Mouse (Mus musculus): Measurements from ENCODE around the gene Slc26a6. TPM values are rescaled to one million over a fixed set of nuclear protein-coding genes. Genes with fewer than 3 reads are reported as not detected.

Slc26a6 gene
- polyA plus RNA-seq, 1 experiment, result 0.26 TPM

GRCm38 (mm10) chr9:108815557-108815956 lies 37.5 kb upstream of the Slc26a6 start:
- no peaks in the 10 kb centered on the region for H3K4me1 ChIP-seq (ENCODE audit: control insufficient read depth)
- no peak overlapping the region for H3K4me3 ChIP-seq (replicated peaks)
- H3K9me3 ChIP-seq (ENCODE audit: control insufficient read depth, low read length), result no peaks in the 10 kb centered on the region
- no peak for TF ChIP-seq GATA1 (IDR thresholded peaks at IDR 0.05; ENCODE audit: low read length)
- TF ChIP-seq TAL1 (IDR thresholded peaks at IDR 0.05; ENCODE audit: low read length), result no peak
- H3K27me3 ChIP-seq (ENCODE audit: control insufficient read depth), result peaks cover 3% of the 10 kb centered on the region; the same call in 1 of the 2 replicates
- peaks cover 56% of the 10 kb centered on the region for H3K36me3 ChIP-seq (ENCODE audit: control insufficient read depth)

- Histone ChIP-seq H3K4me3 (replicated peaks) (no peak overlapping the region), H3K36me3 (ENCODE audit: control insufficient read depth) (peaks cover 27% of the 10 kb centered on the region), H3K27me3 (ENCODE audit: control insufficient read depth) (peaks cover 38% of the 10 kb centered on the region), H3K9me3 (ENCODE audit: control insufficient read depth, low read length) (no peaks in the 10 kb centered on the region), H3K4me1 (ENCODE audit: control insufficient read depth) (no peaks in the 10 kb centered on the region)
- no peak for TF ChIP-seq GATA1 (IDR thresholded peaks at IDR 0.05; ENCODE audit: low read length)
- no peak for TF ChIP-seq TAL1 (IDR thresholded peaks at IDR 0.05; ENCODE audit: low read length)
These were observed 33.6 kb upstream of the Slc26a6 start for GRCm38 (mm10) chr9:108819495-108819894.

GRCm38 (mm10) chr9:108820077-108820476 lies 33.0 kb upstream of the Slc26a6 start:
- TF ChIP-seq TAL1 (IDR thresholded peaks at IDR 0.05; ENCODE audit: low read length) (no peak), GATA1 (IDR thresholded peaks at IDR 0.05; ENCODE audit: low read length) (no peak)
- peaks cover 5% of the 10 kb centered on the region; the same call in 1 of the 2 replicates for H3K9me3 ChIP-seq (ENCODE audit: control insufficient read depth, low read length)
- peaks cover 21% of the 10 kb centered on the region for H3K36me3 ChIP-seq (ENCODE audit: control insufficient read depth)
- H3K27me3 ChIP-seq (ENCODE audit: control insufficient read depth), result peaks cover 44% of the 10 kb centered on the region
- no peak overlapping the region for H3K4me3 ChIP-seq (replicated peaks)
- no peaks in the 10 kb centered on the region for H3K4me1 ChIP-seq (ENCODE audit: control insufficient read depth)

GRCm38 (mm10) chr9:108824144-108824685 lies 28.9 kb upstream of the Slc26a6 start:
- H3K9me3 ChIP-seq (ENCODE audit: control insufficient read depth, low read length), result peaks cover 22% of the 10 kb centered on the region
- H3K4me3 ChIP-seq (replicated peaks), result no peak overlapping the region
- H3K36me3 ChIP-seq (ENCODE audit: control insufficient read depth), result no peaks in the 10 kb centered on the region
- TF ChIP-seq TAL1 (IDR thresholded peaks at IDR 0.05; ENCODE audit: low read length), result no peak
- no peak for TF ChIP-seq GATA1 (IDR thresholded peaks at IDR 0.05; ENCODE audit: low read length)
- peaks cover 17% of the 10 kb centered on the region for H3K4me1 ChIP-seq (ENCODE audit: control insufficient read depth)
- peaks cover 85% of the 10 kb centered on the region for H3K27me3 ChIP-seq (ENCODE audit: control insufficient read depth)

GRCm38 (mm10) chr9:108824755-108825413 lies 28.2 kb upstream of the Slc26a6 start:
- H3K27me3 ChIP-seq (ENCODE audit: control insufficient read depth), result peaks cover 92% of the 10 kb centered on the region
- H3K4me1 ChIP-seq (ENCODE audit: control insufficient read depth), result peaks cover 17% of the 10 kb centered on the region
- H3K36me3 ChIP-seq (ENCODE audit: control insufficient read depth), result no peaks in the 10 kb centered on the region
- TF ChIP-seq GATA1 (IDR thresholded peaks at IDR 0.05; ENCODE audit: low read length), result no peak
- TF ChIP-seq TAL1 (IDR thresholded peaks at IDR 0.05; ENCODE audit: low read length), result no peak
- H3K9me3 ChIP-seq (ENCODE audit: control insufficient read depth, low read length), result peaks cover 22% of the 10 kb centered on the region
- no peak overlapping the region for H3K4me3 ChIP-seq (replicated peaks)

GRCm38 (mm10) chr9:108825820-108826699 lies 27.0 kb upstream of the Slc26a6 start, which contains the start of gene Celsr3:
TSS of gene Celsr3 (plus strand) at chr9:108826320.
- Histone ChIP-seq H3K9me3 (ENCODE audit: control insufficient read depth, low read length) (peaks cover 22% of the 10 kb centered on the region), H3K4me3 (replicated peaks) (peak within 1 kb of the TSS; percentile 25)

GRCm38 (mm10) chr9:108826700-108827340 lies 26.3 kb upstream of the Slc26a6 start:
- Histone ChIP-seq H3K36me3 (ENCODE audit: control insufficient read depth) (no peaks in the 10 kb centered on the region), H3K9me3 (ENCODE audit: control insufficient read depth, low read length) (peaks cover 25% of the 10 kb centered on the region), H3K27me3 (ENCODE audit: control insufficient read depth) (peaks cover 99% of the 10 kb centered on the region), H3K4me3 (replicated peaks) (peak overlapping the region; percentile 25), H3K4me1 (ENCODE audit: control insufficient read depth) (peaks cover 22% of the 10 kb centered on the region)
- TF ChIP-seq GATA1 (IDR thresholded peaks at IDR 0.05; ENCODE audit: low read length) (no peak), TAL1 (IDR thresholded peaks at IDR 0.05; ENCODE audit: low read length) (no peak)

More at GRCm38 (mm10) chr9:108825820-108826699, 27.0 kb upstream of the Slc26a6 start, which contains the start of gene Celsr3:
- TF ChIP-seq TAL1 (IDR thresholded peaks at IDR 0.05; ENCODE audit: low read length) (no peak), GATA1 (IDR thresholded peaks at IDR 0.05; ENCODE audit: low read length) (no peak)
- H3K27me3 ChIP-seq (ENCODE audit: control insufficient read depth), result peaks cover 96% of the 10 kb centered on the region
- no peaks in the 10 kb centered on the region for H3K36me3 ChIP-seq (ENCODE audit: control insufficient read depth)
- H3K4me1 ChIP-seq (ENCODE audit: control insufficient read depth), result peaks cover 17% of the 10 kb centered on the region

GRCm38 (mm10) chr9:108827454-108827853 lies 25.6 kb upstream of the Slc26a6 start:
- TF ChIP-seq GATA1 (IDR thresholded peaks at IDR 0.05; ENCODE audit: low read length) (no peak), TAL1 (IDR thresholded peaks at IDR 0.05; ENCODE audit: low read length) (no peak)

More at GRCm38 (mm10) chr9:108827454-108827853, 25.6 kb upstream of the Slc26a6 start:
- peaks cover 100% of the 10 kb centered on the region for H3K27me3 ChIP-seq (ENCODE audit: control insufficient read depth)
- peaks cover 28% of the 10 kb centered on the region for H3K4me1 ChIP-seq (ENCODE audit: control insufficient read depth)
- peaks cover 29% of the 10 kb centered on the region for H3K9me3 ChIP-seq (ENCODE audit: control insufficient read depth, low read length)
- H3K36me3 ChIP-seq (ENCODE audit: control insufficient read depth), result no peaks in the 10 kb centered on the region
- H3K4me3 ChIP-seq (replicated peaks), result peak overlapping the region; percentile 17

Data from erythroblast, embryonic 14.5 days (primary cell).